Mouse (Mus musculus): Measurements from ENCODE around the gene G6pc.

G6pc gene

GRCm38 (mm10) chr11:101357505-101358182, 9.7 kb upstream of the G6pc start:
- DNase-seq, result no peak

- no peak for DNase-seq
Measured at GRCm38 (mm10) chr11:101359776-101360175, 7.6 kb upstream of the G6pc start.

DNA sequence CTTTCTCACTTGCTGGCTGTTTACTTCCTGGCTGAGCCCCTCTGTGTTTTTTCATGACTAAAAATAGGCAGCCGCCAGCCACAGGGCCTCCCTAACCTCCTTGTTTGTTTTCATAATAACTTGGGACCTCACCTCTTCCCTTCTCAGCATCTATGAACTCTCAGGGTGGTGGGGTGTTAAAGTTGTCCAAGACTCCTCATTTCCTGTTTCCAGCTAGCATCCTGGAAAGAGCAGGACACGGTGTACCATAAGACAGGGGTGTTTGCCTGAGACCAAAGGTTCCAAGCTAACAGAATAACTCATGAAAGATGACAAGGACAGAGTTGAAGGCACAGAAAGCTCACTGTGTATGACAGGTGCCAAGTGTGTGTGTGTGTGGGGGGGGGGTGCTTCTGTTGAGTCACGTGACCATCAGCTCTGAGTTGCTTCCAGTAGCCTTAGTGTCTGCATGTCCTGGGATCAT, 6.7 kb upstream of the G6pc start:
- peak; percentile 64 for DNase-seq

- peak; percentile 60 for DNase-seq
Measured at GRCm38 (mm10) chr11:101364531-101364931, 2.8 kb upstream of the G6pc start.

DNA sequence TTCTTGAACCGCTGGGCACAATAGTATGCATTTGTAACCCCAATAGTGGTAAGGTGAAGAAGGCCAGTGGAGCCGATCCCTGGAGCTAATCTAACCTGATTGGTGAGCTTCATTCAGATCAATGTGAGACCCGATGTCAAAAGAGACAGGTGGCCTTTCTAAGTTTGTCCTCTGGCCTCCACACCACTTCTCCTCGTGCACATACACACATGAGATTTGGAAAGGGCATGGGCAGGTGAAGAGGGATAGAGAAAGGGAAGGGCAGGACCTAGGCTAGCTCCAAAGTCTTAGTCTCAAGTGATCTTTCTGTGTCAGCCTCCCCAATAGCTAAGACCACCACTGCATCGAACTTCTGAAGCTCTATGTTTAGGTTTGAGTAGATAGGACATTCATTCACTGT, 2.8 kb downstream of the G6pc start:
- DNase-seq, result no peak

DNA sequence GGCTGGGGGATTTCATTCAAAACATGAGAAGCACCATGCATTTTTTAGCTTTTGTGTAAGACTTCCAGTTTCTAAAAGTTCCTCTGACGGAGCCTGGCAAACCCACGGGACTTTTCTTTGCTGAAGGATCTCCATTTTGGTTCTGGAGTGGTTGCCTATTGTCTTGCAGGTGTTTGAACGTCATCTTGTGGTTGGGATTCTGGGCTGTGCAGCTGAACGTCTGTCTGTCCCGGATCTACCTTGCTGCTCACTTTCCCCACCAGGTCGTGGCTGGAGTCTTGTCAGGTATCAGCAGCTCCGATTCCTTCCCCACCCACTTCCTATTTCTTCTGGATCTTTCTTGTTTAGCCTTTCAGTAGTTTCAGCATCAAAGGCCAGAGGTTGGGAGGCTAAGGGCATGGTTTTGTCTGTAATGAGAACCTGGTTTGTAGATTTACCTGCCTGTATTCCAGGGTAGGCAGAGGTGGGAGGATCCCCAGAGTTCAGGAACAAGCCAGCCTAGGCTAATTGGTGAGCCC, 7.1 kb downstream of the G6pc start:
- no peak for DNase-seq

DNA sequence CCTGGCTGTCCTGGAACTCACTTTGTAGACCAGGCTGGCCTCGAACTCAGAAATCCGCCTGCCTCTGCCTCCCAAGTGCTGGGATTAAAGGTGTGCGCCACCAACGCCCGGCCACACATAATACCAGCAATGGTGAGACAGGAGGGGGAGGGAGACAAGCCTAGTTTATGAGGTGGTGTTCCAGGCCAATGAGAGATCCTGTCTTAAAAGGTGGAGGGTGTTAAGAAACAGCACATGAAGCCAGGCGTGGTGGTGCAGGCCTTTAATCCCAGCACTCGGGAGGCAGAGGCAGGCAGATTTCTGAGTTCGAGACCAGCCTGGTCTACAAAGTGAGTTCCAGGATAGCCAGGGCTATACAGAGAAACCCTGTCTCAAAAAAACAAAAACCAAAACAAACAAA, 10.8 kb downstream of the G6pc start:
- DNase-seq, result peak; percentile 43

DNA sequence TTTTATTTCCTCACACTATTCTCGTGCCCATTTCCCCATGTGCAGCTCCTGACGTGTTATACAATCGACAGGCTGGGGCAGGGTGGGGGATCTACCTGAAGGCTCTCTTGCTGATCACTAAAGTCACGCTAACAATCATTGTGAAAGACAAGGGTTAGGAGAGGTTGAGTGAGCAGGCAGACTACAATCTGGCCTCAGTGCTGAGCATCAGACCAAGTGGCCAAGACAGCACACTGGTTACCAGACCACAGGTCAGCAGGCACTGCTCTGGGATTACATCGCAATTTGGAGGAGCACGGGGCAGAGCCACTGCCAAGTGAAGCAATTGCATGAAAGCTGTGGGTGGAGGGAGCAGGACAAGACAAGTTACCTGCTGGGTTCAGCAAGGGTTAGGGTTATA, 11.6 kb downstream of the G6pc start:
- peak; percentile 69 for DNase-seq

DNA sequence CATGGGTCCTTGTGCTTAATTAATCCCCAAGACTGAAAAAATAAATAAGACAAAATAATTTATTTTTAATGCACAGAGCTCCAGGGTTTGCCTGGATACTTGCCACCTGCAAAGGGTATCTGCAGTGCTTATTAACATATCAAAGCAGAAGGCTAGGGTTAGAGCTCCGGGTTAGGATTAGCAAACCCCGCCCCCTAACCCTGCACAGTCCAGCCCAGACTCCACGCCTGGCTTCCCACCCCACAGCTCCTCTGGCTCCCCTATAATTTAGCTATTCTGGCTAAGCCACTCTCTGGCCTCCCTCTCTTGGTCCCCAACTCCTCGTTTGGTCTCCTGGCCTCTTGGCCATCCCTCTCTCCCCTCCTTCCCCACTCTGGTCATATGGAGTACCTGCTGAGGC, 14.5 kb downstream of the G6pc start:
- DNase-seq, result no peak

DNA sequence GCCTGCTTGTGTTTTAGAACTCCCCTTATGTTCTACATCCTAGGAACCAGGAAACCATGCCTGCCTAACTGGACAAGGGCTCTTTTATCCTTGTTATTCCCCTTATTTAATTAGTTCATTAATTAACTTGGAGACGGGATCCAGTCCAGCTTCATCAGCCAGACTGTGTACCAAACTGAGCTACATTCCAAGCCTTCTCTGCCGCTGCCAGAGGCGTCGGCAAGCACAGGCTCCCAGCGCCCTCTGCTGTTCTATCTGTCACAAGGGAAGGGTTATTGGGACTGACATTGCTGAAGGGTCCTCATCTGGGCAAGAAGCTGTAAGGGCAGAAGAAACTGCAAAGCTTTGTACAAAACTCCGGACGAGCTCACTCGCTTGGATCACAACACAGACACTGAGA, 27.7 kb downstream of the G6pc start:
- peak; percentile 91 for DNase-seq

DNA sequence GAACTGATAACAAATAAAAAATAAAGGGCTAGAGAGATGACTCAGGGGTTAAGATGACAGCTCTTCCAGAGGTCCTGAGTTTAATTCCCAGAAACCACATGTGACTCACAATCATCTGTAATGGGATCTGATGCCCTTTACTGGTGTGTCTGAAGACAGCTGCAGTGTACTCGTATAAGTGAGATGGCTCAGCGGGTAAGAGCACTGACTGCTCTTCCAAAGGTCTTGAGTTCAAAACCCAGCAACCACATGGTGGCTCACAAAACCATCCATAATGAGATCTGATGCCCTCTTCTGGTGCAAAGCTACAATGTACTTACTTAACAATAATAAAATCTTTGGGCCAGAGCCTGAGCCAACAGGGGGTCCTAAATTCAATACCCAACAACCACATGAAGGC, 47.9 kb downstream of the G6pc start:
- no peak for DNase-seq

- DNase-seq, result no peak
Measured at GRCm38 (mm10) chr11:101416433-101417100, 49.2 kb downstream of the G6pc start.

GRCm38 (mm10) chr11:101417101-101417855, 49.9 kb downstream of the G6pc start, which contains the start of gene Aarsd1:
Aarsd1 (minus strand) TSS chr11:101417615.
- peak; percentile 90 for DNase-seq

- no peak for DNase-seq
Measured at GRCm38 (mm10) chr11:101418991-101419390, 51.6 kb downstream of the G6pc start.

GRCm38 (mm10) chr11:101419610-101420009, 52.2 kb downstream of the G6pc start:
- DNase-seq, result peak; percentile 26

- DNase-seq, result no peak
Measured at GRCm38 (mm10) chr11:101420148-101420547, 52.8 kb downstream of the G6pc start.

- peak; percentile 23 for DNase-seq
Measured at GRCm38 (mm10) chr11:101424105-101424851, 56.9 kb downstream of the G6pc start, which contains the start of gene Gm27029. Gm27029 (minus strand) TSS chr11:101424796.

DNA sequence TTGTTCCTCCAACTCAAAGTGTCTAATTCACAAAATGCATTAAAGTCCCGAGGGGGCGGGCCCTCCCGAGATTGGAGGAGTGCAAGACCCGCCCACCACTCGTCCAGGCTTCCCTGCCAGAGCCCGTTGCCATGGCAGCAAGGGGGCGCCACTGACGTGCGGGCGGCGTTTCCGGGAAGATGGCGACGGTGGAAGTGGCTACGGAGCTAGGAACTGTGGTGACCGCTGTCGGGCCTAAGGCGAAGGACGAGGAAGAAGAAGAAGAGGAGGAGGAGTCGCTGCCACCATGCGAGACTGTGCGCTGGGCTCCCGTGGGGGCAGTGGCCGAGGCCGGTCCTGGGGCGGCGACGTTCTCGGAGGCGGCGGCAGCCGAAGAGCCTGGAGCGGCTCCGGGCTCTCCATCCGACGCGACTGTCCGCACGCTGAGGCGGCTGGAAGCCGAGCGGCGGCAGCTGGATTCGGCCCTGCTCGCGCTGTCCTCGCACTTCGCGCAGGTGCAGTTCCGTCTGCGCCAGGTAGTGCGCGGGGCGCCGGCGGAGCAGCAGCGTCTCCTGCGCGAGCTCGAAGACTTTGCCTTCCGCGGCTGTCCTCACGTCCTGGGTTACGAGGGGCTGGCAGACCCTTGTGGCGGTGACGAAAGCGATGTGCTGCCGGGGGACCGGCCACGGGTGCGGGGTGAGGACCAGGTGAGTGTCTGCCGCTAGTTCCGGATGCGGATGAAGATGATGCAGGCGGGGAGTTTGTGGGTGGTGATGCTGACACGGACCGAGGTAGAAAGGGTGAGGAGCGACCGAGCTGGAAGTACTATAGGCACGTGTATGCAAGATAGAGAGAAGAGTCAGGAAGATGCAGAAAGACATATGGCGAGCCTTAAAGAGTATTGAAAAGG, 57.8 kb downstream of the G6pc start, which contains the start of the genes Rundc1 and Ptges3l:
Gene Rundc1 (plus strand): TSS at position 161 of the 889 bp plus-strand sequence.
Gene Ptges3l (minus strand): TSS at position 409 of the 889 bp plus-strand sequence.
- peak; percentile 99 for DNase-seq

DNA sequence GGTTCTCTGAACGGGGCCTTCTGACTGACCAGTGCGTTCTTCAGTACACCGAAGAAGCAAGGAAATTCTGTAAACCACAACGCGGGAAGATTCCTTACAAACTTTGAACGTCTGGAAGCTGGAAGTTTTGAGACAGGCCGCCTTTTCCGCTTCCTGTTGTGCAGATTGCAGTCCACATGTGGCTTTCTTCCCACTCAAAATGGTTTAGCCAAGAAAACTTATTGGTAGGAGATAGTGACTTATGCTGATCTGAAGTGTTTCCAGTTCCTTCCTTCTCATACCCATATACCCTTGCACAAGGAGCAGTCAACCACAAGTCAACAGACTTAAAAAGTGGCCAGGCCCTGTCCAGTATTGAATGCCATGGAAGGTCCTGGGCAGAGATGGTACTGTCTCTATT, 58.8 kb downstream of the G6pc start:
- DNase-seq, result no peak

Measured in kidney, postnatal 14 days (tissue).